ENCODE assay signal across 10 mouse cellular contexts in genomic region chr7:27604661-27605348, GRCm38 (mm10). TPM values are rescaled to one million over a fixed set of nuclear protein-coding genes. Genes with fewer than 3 reads are reported as not detected.
DNase-seq lines count a peak whose midpoint lies in the region; ATAC-seq and TF ChIP-seq lines count a peak whose summit lies in the region.
"Had no signal": no experiment of that assay in that cellular context is flagged by ENCODE, and none has a peak within 500 bp of the region (broad histone marks: within the 10 kb centered on the region; RNA-seq: fewer than 3 reads in every experiment).

No protein-coding gene starts in this region.

- H3K4me3 ChIP-seq in embryonic facial prominence, embryonic 13.5 days = no peak overlapping the region
- H3K4me3 ChIP-seq in embryonic facial prominence, embryonic 10.5 days = no peak overlapping the region
- H3K4me3 ChIP-seq in left cerebral cortex, adult 2 months = no peak overlapping the region
- no peak overlapping the region for H3K4me3 ChIP-seq in midbrain, embryonic 15.5 days
- H3K4me3 ChIP-seq: liver, embryonic 12.5 days had no signal

- no peak overlapping the region for H3K4me2 ChIP-seq in embryonic facial prominence, embryonic 13.5 days
- H3K4me2 ChIP-seq in midbrain, embryonic 15.5 days = no peak overlapping the region
- H3K4me2 ChIP-seq: liver, embryonic 12.5 days had no signal

- no peak for ATAC-seq in embryonic facial prominence, embryonic 13.5 days (ENCODE audit: insufficient number of reproducible peaks, insufficient read depth, low FRiP score, low TSS enrichment, low read depth)
- no peak for ATAC-seq in midbrain, embryonic 15.5 days (replicated peaks)
- ATAC-seq: liver, embryonic 12.5 days had no signal

- no peak for TF ChIP-seq CTCF in left cerebral cortex, adult 2 months (IDR thresholded peaks at IDR 0.05)

- no peaks in the 10 kb centered on the region for H3K9me3 ChIP-seq in embryonic facial prominence, embryonic 13.5 days
- no peaks in the 10 kb centered on the region for H3K9me3 ChIP-seq in embryonic facial prominence, embryonic 10.5 days
- H3K9me3 ChIP-seq in midbrain, embryonic 15.5 days = no peaks in the 10 kb centered on the region
- H3K9me3 ChIP-seq: liver, embryonic 12.5 days had no signal

- H3K27me3 ChIP-seq in embryonic facial prominence, embryonic 13.5 days = no peaks in the 10 kb centered on the region
- H3K27me3 ChIP-seq in embryonic facial prominence, embryonic 10.5 days (replicated peaks; ENCODE audit: low read depth, poor library complexity, severe bottlenecking) = no peaks in the 10 kb centered on the region
- no peaks in the 10 kb centered on the region for H3K27me3 ChIP-seq in midbrain, embryonic 15.5 days (replicated peaks)
- H3K27me3 ChIP-seq: liver, embryonic 12.5 days had no signal

- peaks cover 49% of the 10 kb centered on the region for H3K4me1 ChIP-seq in embryonic facial prominence, embryonic 13.5 days
- peaks cover 46% of the 10 kb centered on the region for H3K4me1 ChIP-seq in embryonic facial prominence, embryonic 10.5 days
- peaks cover 16% of the 10 kb centered on the region for H3K4me1 ChIP-seq in midbrain, embryonic 15.5 days

- no peak for DNase-seq in embryonic facial prominence, embryonic 10.5 days (ENCODE audit: low spot score)
- no peak for DNase-seq in left cerebral cortex, adult 2 months (ENCODE audit: extremely low spot score in 1 of 2, low spot score in 2 of 2)
- DNase-seq in left cerebral cortex, adult 18-20 months (ENCODE audit: low spot score in 2 of 2) = no peak
- peak; percentile 84 to 90 for DNase-seq in cerebellum, postnatal 10 days
- no peak for DNase-seq in thymus, postnatal 4 days
- no peak for DNase-seq in kidney, postnatal 4 days
- DNase-seq: thymus, postnatal 36 days had no signal

- peaks cover 31% of the 10 kb centered on the region for H3K36me3 ChIP-seq in embryonic facial prominence, embryonic 13.5 days
- H3K36me3 ChIP-seq in embryonic facial prominence, embryonic 10.5 days (replicated peaks) = peaks cover 34% of the 10 kb centered on the region
- H3K36me3 ChIP-seq in midbrain, embryonic 15.5 days (replicated peaks) = 0 out of 2 replicates have a peak, but pooled peaks cover 4% of the 10 kb centered on the region

- H3K9ac ChIP-seq in embryonic facial prominence, embryonic 13.5 days = 0 out of 2 replicates have a peak overlapping the region, but pooled peaks have one; percentile 44
- H3K9ac ChIP-seq in midbrain, embryonic 15.5 days = no peak overlapping the region; the same call in 1 of the 2 replicates
- H3K9ac ChIP-seq: liver, embryonic 12.5 days had no signal

- 64% methylated on average over 5 of the region's 5 CpGs for WGBS in embryonic facial prominence, embryonic 13.5 days
- 67% methylated on average over 5 of the region's 5 CpGs for WGBS in embryonic facial prominence, embryonic 10.5 days
- whole genome bisulfite sequencing in midbrain, embryonic 15.5 days = 54% methylated on average over 5 of the region's 5 CpGs

- intact Hi-C loops in left cerebral cortex, adult 2 months (cut with DNase I) = loop anchor here (5.0 kb wide), 1 partner anchor 82 kb away; the partner anchor contains the start of gene Zfp607b

- no peak overlapping the region for H3K27ac ChIP-seq in embryonic facial prominence, embryonic 13.5 days
- H3K27ac ChIP-seq in embryonic facial prominence, embryonic 10.5 days (replicated peaks) = no peak overlapping the region
- H3K27ac ChIP-seq in left cerebral cortex, adult 2 months = peak overlapping the region; percentile 87
- H3K27ac ChIP-seq in midbrain, embryonic 15.5 days = peak overlapping the region; percentile 58

RNA-seq across cellular contexts. Expression of gene Akt2, which starts 13.5 kb away (rescaled TPM):
- 103 and 106 TPM in 2 replicates for polyA plus RNA-seq in embryonic facial prominence, embryonic 13.5 days (2015; fragmentation: Nextera tagmentation; extraction: Ambion mirVana)
- polyA plus RNA-seq in embryonic facial prominence, embryonic 10.5 days (2016; fragmentation: Nextera tagmentation; extraction: Ambion mirVana) = 95.3 and 101 TPM in 2 replicates
- total RNA-seq in left cerebral cortex, adult 2 months (2021) = 100 to 1,000 TPM; 115 to 116 TPM
- total RNA-seq in left cerebral cortex, adult 18-20 months (2021) = 100 to 1,000 TPM; 103 to 113 TPM
- 60.8 and 66.1 TPM in 2 replicates for polyA plus RNA-seq in midbrain, embryonic 15.5 days (2015; fragmentation: Nextera tagmentation; extraction: Ambion mirVana)

RNA-seq across cellular contexts. Expression of gene Ttc9b, which starts 48.9 kb away (rescaled TPM):
- 1.1 TPM in 2 replicates for polyA plus RNA-seq in embryonic facial prominence, embryonic 13.5 days (2015; fragmentation: Nextera tagmentation; extraction: Ambion mirVana)
- 1.6 and 1.9 TPM in 2 replicates for polyA plus RNA-seq in embryonic facial prominence, embryonic 10.5 days (2016; fragmentation: Nextera tagmentation; extraction: Ambion mirVana)
- 100 to 1,000 TPM in 1 of 2 experiments, 10 to 100 TPM in 1; 99.1 to 101 TPM for total RNA-seq in left cerebral cortex, adult 2 months (2021)
- total RNA-seq in left cerebral cortex, adult 18-20 months (2021) = 10 to 100 TPM; 88.9 to 93.4 TPM
- polyA plus RNA-seq in midbrain, embryonic 15.5 days (2015; fragmentation: Nextera tagmentation; extraction: Ambion mirVana) = 71.9 and 74.4 TPM in 2 replicates
- polyA plus RNA-seq: liver, embryonic 12.5 days had no signal

RNA-seq across cellular contexts. Expression of gene 2310022A10Rik, which starts 51.8 kb away (rescaled TPM):
- polyA plus RNA-seq in embryonic facial prominence, embryonic 13.5 days (2015; fragmentation: Nextera tagmentation; extraction: Ambion mirVana) = 31.3 and 32.8 TPM in 2 replicates
- 40.8 and 41.1 TPM in 2 replicates for polyA plus RNA-seq in embryonic facial prominence, embryonic 10.5 days (2016; fragmentation: Nextera tagmentation; extraction: Ambion mirVana)
- total RNA-seq in left cerebral cortex, adult 2 months (2021) = 10 to 100 TPM; 25.9 to 27.1 TPM
- 10 to 100 TPM; 30.5 to 33.0 TPM for total RNA-seq in left cerebral cortex, adult 18-20 months (2021)
- polyA plus RNA-seq in midbrain, embryonic 15.5 days (2015; fragmentation: Nextera tagmentation; extraction: Ambion mirVana) = 38.7 and 40.5 TPM in 2 replicates

RNA-seq across cellular contexts. Expression of gene Pld3, which starts 51.8 kb away (rescaled TPM):
- polyA plus RNA-seq in embryonic facial prominence, embryonic 13.5 days (2015; fragmentation: Nextera tagmentation; extraction: Ambion mirVana) = 76.5 and 81.8 TPM in 2 replicates
- polyA plus RNA-seq in embryonic facial prominence, embryonic 10.5 days (2016; fragmentation: Nextera tagmentation; extraction: Ambion mirVana) = 40.5 and 41.4 TPM in 2 replicates
- total RNA-seq in left cerebral cortex, adult 2 months (2021) = 100 to 1,000 TPM; 746 to 788 TPM
- total RNA-seq in left cerebral cortex, adult 18-20 months (2021) = 100 to 1,000 TPM; 750 TPM
- 156 and 157 TPM in 2 replicates for polyA plus RNA-seq in midbrain, embryonic 15.5 days (2015; fragmentation: Nextera tagmentation; extraction: Ambion mirVana)

Comparison
In these comparisons a context has a peak if more than half of its experiments do, and no peak if none do; other contexts are left out.
1. H3K27ac ChIP-seq: peak in left cerebral cortex, adult 2 months (single experiment) and midbrain, embryonic 15.5 days (single experiment); none in embryonic facial prominence, embryonic 13.5 days (single experiment) and embryonic facial prominence, embryonic 10.5 days (single experiment).
2. DNase-seq: peak in cerebellum, postnatal 10 days (2 of 2); none in embryonic facial prominence, embryonic 10.5 days (single experiment), left cerebral cortex, adult 2 months (0 of 2), left cerebral cortex, adult 18-20 months (0 of 2), thymus, postnatal 4 days (single experiment) and kidney, postnatal 4 days (0 of 2).
3. RNA of gene Ttc9b, which starts 48.9 kb away (polyA plus RNA-seq): 71.9 to 74.4 TPM in midbrain, embryonic 15.5 days; 1.6 to 1.9 TPM in embryonic facial prominence, embryonic 10.5 days and 1.1 TPM in embryonic facial prominence, embryonic 13.5 days; every median in the first group is over 10 times any median in the second.